Mouse (Mus musculus) stomach, postnatal 0 days (tissue): Measurements from ENCODE around the gene Tubgcp5.

ENCODE experiments used
- CTCF ChIP-seq: IDR thresholded peaks from 2 replicates; pipeline ENCODE4 v1.5.1; 2016; ENCODE audit warnings: antibody characterized with exemption, low read depth, mild to moderate bottlenecking, moderate library complexity
- EP300 ChIP-seq: optimal IDR thresholded peaks from 2 replicates; pipeline ENCODE3; 2016; ENCODE audit warnings: antibody characterized with exemption

DNA sequence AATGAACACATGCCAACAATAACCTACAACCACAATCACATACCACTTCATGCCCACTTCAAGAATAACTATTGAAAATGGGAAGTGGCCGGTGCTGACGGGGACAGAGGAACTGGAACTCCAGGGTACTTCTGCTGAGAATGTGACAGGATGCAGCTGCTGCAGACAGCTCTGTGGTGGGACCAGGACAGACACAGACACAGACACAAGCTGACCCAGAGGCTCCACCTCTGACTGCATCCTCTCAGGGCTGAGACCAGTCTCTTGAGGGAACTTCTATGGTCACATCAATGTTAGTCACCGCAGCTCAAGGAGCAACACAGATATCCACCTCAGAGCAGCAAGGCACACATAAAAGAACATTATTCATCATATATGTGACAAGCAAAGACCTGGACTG is 9.4 kb upstream of the Tubgcp5 start:
- TF ChIP-seq EP300: no peak
- TF ChIP-seq CTCF: no peak
